In genomic region chr10:83629190-83629781, GRCm38 (mm10) we compare ENCODE assay signal across 8 mouse cellular contexts. TPM values are rescaled to one million over a fixed set of nuclear protein-coding genes. Genes with fewer than 3 reads are reported as not detected.
DNase-seq lines count a peak whose midpoint lies in the region.

No protein-coding gene starts in this region.

- peak; percentile 50 for DNase-seq in gastrocnemius, adult 18-20 months (ENCODE audit: low spot score)
- DNase-seq in gastrocnemius, postnatal 4 days (ENCODE audit: low spot score in 2 of 2) = no peak
- peak; percentile 38 to 49 for DNase-seq in kidney, postnatal 4 days
- DNase-seq in kidney, adult 18-20 months = no peak
- DNase-seq in cerebellum, adult 9-10 months = peak; percentile 69
- peak; percentile 63 for DNase-seq in lung, postnatal 36 days
- no peak for DNase-seq in right cerebral cortex, postnatal 25 days
- no peak for DNase-seq in heart, postnatal 4 days

RNA-seq across cellular contexts. Expression of gene Appl2, which starts 19.3 kb away (rescaled TPM):
- 10 to 100 TPM; 17.8 to 18.4 TPM for total RNA-seq in gastrocnemius, adult 18-20 months (2021)
- 10 to 100 TPM; 32.8 to 45.6 TPM for total RNA-seq in gastrocnemius, postnatal 4 days (2021)
- total RNA-seq in heart, postnatal 4 days (2021) = 10 to 100 TPM; 31.6 to 35.5 TPM

Comparison
In these comparisons a context has a peak if more than half of its experiments do, and no peak if none do; other contexts are left out.
1. DNase-seq: peak in gastrocnemius, adult 18-20 months (single experiment), kidney, postnatal 4 days (2 of 2), cerebellum, adult 9-10 months (single experiment) and lung, postnatal 36 days (single experiment); none in gastrocnemius, postnatal 4 days (0 of 2), kidney, adult 18-20 months (single experiment), right cerebral cortex, postnatal 25 days (single experiment) and heart, postnatal 4 days (single experiment).